In the genomic region with DNA sequence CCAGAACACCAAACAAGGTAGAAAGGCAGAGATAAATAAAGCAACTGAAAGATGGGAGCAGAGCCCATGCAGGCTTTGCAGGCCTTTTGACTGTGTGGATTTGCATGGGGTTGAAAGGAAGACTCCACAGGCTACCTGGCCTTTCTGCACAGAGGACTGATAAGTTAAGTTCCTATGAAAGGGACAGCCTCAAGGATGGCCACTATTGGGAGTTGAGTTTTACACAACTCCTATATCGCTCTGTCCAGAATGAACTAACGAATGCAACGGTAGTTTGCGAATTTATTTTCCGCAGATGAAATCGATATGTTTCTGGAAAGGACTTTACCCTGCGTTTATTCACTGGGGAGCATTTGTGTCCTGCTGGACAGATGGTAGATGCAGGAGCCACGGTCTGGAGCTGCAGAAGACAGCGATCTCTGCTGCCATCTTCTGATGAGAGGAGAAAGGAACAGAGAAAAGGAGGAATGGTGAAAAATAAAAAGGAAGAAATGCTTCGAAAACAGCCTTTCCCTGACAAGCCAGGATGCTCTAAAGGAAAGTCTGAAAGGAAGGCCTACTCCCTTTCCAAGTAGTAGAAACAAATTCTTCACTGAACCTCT, we compare ENCODE assay signal across 9 mouse cellular contexts.
DNase-seq lines count a peak whose midpoint lies in the region; ATAC-seq and TF ChIP-seq lines count a peak whose summit lies in the region.
"Had no signal": no experiment of that assay in that cellular context is flagged by ENCODE, and none has a peak within 500 bp of the region (broad histone marks: within the 10 kb centered on the region; RNA-seq: fewer than 3 reads in every experiment).

No protein-coding gene starts in this region.

- TF ChIP-seq CTCF in layer of hippocampus, adult 2 months (conservative IDR thresholded peaks at IDR 0.05) = peak; percentile 82

- H3K4me3 ChIP-seq in layer of hippocampus, adult 2 months = no peak overlapping the region
- H3K4me3 ChIP-seq: midbrain, embryonic 12.5 days had no signal

- ATAC-seq in activated CD4-positive, CD25-positive, alpha-beta regulatory T cell, adult 4 months = no peak

- H3K27ac ChIP-seq in layer of hippocampus, adult 2 months = 0 out of 2 replicates have a peak overlapping the region, but pooled peaks have one; percentile 12
- H3K27ac ChIP-seq: midbrain, embryonic 12.5 days had no signal

- peak; percentile 73 to 76 for DNase-seq in cerebellum, postnatal 10 days
- DNase-seq in cerebellum, adult 8-10 months = no peak
- DNase-seq in kidney, postnatal 4 days = peak; percentile 11 to 35
- no peak for DNase-seq in kidney, postnatal 25 days
- peak; percentile 49 to 56 for DNase-seq in layer of hippocampus, adult 2 months (ENCODE audit: low spot score in 2 of 2)
- DNase-seq in right cerebral cortex, adult 2 months (ENCODE audit: low spot score in 2 of 2) = peak; percentile 53 to 67
- no peak for DNase-seq in adrenal gland, postnatal 4 days (ENCODE audit: low spot score in 2 of 2)

Comparison
In these comparisons a context has a peak if more than half of its experiments do, and no peak if none do; other contexts are left out.
1. DNase-seq: peak in cerebellum, postnatal 10 days (2 of 2), kidney, postnatal 4 days (2 of 2), layer of hippocampus, adult 2 months (2 of 2) and right cerebral cortex, adult 2 months (2 of 2); none in cerebellum, adult 8-10 months (single experiment), kidney, postnatal 25 days (0 of 2) and adrenal gland, postnatal 4 days (0 of 2).